Mouse (Mus musculus) layer of hippocampus, adult 18-20 months (tissue): ENCODE measurements around the gene Kcna4. TPM values are rescaled to one million over a fixed set of nuclear protein-coding genes. Genes with fewer than 3 reads are reported as not detected.

Experiments used
- DNase-seq, 2 experiments: peaks; one replicate each; pipeline ENCODE4 v3.0.0; 2022; ENCODE audit warnings: low spot score in 2 of 2
- long read RNA-seq: library from polyadenylated mRNA; stranded (forward); transcript quantifications from one replicate; pipeline ENCODE4 v2.0.0, GENCODE M21; 2021
- total RNA-seq, 2 experiments: library from RNA; stranded (reverse); gene quantifications; 2 replicates each; pipeline ENCODE4 v1.2.3; 2021

Gene Kcna4
- total RNA-seq = 10 to 100 TPM; 40.5 to 42.7 TPM
- long read RNA-seq, full-length matches to known transcripts = 16 of 17 reads
- long read RNA-seq, partial matches to known transcripts = 0 of 17 reads
- long read RNA-seq, other reads (novel, unspliced or antisense) = 1 of 17 reads

GRCm38 (mm10) chr2:107289990-107290696 lies at the start of gene Kcna4:
Gene Kcna4, plus strand, starts transcription at chr2:107290639.
- DNase-seq = peak; percentile 71 to 76

DNA sequence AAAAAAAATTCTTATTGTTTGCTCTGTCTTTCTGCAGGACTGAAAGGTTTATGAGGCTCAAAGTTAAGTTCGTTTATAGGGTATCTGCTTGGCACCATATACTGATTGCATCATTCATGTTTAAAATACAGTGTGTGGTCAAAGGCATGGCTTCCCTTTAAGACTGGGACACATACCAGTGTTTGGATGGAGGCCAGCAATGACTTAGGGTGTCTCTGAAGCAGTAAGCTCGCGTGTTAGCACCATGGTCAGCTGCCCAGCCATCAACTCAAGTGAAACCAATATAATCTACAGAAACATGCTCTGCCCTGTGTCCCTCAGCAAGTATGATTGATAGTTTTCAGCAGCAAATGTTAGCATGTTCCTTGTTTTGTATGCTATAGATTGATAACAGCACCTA lies 32.3 kb upstream of the Kcna4 start:
- DNase-seq = no peak

- DNase-seq = no peak
Measured at GRCm38 (mm10) chr2:107266251-107266650, 24.2 kb upstream of the Kcna4 start.

DNA sequence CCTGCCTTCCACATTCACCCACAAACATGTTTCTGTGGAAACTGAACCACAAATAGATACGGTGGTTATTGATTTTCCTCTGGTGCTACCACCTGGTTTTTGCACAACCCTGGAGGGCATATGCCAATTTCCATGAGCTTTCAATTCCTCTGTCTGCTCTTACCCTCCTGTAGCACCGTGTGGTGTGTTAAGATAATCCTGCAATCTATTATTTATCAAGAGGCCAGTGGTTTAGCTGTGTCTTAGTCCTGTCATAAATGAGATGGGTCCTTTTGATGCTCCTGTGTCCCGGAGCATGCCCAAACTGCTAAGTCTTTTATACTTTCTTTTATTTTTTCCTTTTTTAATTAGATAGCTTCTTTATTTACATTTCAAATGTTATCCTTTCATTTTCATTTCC lies 20.4 kb upstream of the Kcna4 start:
- no peak for DNase-seq

DNA sequence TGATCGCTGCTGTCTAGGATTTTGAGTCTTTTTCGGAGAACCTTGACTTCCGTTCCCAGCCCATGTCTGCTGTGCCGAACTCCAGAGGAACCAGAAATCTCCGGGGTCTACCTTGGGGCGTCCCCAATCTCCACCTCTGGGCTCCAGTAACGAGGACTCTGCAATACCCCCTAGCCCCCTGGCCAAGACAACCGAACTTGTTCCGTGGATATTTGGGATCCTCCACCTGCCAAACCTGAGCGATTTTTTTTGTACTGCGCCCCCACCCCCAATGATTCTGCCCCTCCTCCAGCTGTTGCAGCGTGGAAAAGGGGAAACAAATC lies 219 bp downstream of the Kcna4 start:
- no peak for DNase-seq

- DNase-seq = peak; percentile 44 to 60
Measured at GRCm38 (mm10) chr2:107291142-107291541, 703 bp downstream of the Kcna4 start.

- DNase-seq = no peak
Measured at GRCm38 (mm10) chr2:107294521-107294920, 4.1 kb downstream of the Kcna4 start.

DNA sequence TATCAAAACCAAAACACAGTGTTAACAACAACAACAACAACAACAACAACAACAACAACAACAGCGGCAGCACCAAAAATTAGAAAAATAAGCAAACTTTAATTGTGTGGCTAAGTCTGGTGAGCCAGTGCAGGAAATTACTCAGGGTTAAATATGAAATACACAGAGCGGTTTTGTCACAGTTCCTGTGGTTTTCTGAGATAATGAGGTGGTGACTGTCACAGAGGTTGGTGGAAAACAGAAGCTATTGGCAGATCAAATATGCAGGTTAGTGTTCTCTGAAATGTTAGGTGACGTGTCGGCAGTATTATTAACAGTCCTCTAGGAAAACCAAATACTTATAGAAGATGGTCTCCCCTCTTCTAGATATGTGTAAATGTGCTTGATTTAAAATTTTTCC lies 11.4 kb downstream of the Kcna4 start:
- no peak for DNase-seq

DNA sequence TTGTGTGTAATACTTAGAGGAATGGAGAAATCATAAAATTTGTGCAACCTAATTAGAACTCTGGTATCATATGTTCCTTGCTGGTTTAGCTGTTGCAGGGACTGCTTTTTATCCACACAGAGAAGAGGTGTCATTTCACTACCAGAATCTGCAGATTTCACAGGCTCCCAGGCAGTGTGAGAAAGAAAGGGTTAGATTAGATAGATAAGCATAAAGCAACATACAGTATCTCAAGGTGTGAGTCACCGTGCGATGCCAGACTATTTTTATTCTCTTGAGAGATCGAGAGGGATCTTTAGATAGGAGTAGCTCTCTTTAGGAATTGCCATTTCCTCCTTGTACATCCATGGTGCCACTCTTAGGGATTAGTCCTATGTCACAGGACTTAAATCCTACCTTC lies 14.3 kb downstream of the Kcna4 start:
- peak in 1 of 2 experiments; percentile 34 for DNase-seq

- no peak for DNase-seq
Measured at GRCm38 (mm10) chr2:107306077-107306476, 15.6 kb downstream of the Kcna4 start.

DNA sequence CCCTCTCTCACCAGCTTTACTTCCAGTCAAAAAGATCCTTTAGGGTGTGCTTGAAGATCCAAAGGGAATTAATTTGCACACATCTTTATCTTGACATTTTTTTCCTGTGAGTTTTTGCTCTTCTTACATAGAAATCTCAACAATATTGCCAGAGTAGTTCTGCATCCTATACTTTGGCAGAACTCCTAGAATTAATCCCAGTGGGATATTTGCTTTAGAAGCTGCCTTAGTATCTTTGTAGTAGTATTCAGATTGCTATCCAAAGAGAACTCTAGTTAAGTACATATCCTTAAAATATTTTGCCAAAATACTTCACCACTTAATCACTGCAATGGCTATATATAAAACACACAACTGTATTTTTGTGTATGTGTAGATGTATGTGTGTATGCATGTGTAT lies 28.2 kb downstream of the Kcna4 start:
- DNase-seq = no peak

- no peak for DNase-seq
Measured at GRCm38 (mm10) chr2:107321596-107322226, 31.3 kb downstream of the Kcna4 start.

DNA sequence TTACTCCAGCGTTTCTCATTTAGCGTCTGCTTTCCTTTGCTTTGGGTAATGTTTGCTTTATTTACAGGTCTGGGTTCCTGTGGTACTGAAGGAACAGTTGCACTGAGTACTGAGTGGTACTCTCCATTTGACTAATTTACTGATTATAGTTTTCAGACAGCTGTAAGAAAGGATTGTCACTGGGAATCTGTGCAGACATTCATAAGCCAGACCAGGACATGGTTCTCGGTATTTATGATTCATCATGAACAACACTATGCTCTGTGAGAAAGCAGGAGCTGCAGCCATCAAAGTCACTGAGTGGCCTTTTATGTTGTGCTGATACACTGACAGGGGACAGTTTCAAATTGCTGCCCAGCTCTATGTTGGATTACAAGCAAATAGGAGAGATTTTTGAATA lies 33.7 kb downstream of the Kcna4 start:
- DNase-seq = no peak

GRCm38 (mm10) chr2:107327276-107327675 lies 36.8 kb downstream of the Kcna4 start:
- no peak for DNase-seq

- DNase-seq = no peak
Measured at GRCm38 (mm10) chr2:107341291-107341690, 50.9 kb downstream of the Kcna4 start.

- no peak for DNase-seq
Measured at GRCm38 (mm10) chr2:107344807-107345206, 54.4 kb downstream of the Kcna4 start.

GRCm38 (mm10) chr2:107345299-107345698 lies 54.9 kb downstream of the Kcna4 start:
- no peak for DNase-seq

Other genes with a start within 250 kb of the Kcna4 start
- gene Fshb, start 231.0 kb upstream of the Kcna4 start, total RNA-seq = not detected